Mouse (Mus musculus) urinary bladder, adult 18-20 months (tissue): Measurements from ENCODE around the gene Tmcc1.

Source experiments
- DNase-seq, 2 experiments: peaks; one replicate each; pipeline ENCODE4 v3.0.0; 2022; ENCODE audit warnings: low spot score in 2 of 2, mixed read lengths in 2 of 2

The Tmcc1 gene

DNA sequence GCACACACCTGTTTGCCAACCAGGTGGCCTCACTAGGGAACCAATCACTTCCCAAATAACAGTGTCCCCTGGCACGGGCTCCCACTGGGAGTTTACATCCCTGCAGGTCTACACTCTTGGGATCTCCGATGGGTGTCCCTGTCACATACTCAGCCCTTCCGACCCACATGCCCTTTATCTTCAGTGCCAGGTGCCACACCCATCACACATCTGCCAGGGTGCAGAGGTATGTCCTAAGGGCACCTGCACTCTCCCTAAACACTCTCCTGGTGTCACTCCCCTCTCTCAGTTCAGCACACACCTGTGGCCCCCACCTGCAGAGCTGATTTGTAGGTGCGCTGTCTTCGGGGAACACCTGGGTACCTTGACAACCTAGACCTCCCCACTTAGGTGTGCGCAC, 200.3 kb downstream of the Tmcc1 start:
- no peak for DNase-seq

DNA sequence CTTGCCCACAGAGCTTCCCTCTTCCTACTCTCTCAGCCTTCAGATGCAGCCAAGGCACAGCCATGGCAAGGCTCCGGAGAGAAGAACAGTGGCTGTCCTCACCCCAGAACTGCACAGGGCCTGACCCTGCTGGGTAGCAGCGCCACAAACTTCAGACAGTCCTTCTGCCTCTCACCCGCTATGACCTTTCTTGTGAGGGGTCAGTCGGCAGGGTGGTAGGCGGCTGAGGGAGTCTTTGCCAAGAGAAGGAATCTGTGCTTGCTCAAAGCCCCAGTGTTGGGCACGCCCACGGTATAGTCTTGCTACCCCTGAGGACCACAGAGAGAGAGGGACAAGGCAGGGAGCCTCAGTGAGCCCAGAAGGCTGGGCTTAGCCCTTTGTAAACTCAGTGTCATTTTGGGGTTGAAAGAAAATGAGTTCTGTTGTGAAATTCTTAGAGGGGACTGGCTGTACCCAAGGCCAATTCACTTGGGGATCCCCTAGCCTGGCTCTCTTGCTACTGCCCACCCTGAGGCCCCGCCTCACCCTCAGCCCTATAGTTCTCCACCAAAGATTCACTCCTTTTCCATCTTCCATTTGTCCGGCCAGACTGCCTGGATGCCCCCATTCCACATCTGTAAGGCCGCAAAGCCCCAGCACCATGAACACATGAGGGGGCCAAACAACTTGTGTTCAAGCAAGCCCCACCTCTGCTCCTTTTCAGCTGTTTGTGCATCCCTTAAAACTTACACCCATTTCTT, 201.2 kb downstream of the Tmcc1 start:
- DNase-seq = no peak

DNA sequence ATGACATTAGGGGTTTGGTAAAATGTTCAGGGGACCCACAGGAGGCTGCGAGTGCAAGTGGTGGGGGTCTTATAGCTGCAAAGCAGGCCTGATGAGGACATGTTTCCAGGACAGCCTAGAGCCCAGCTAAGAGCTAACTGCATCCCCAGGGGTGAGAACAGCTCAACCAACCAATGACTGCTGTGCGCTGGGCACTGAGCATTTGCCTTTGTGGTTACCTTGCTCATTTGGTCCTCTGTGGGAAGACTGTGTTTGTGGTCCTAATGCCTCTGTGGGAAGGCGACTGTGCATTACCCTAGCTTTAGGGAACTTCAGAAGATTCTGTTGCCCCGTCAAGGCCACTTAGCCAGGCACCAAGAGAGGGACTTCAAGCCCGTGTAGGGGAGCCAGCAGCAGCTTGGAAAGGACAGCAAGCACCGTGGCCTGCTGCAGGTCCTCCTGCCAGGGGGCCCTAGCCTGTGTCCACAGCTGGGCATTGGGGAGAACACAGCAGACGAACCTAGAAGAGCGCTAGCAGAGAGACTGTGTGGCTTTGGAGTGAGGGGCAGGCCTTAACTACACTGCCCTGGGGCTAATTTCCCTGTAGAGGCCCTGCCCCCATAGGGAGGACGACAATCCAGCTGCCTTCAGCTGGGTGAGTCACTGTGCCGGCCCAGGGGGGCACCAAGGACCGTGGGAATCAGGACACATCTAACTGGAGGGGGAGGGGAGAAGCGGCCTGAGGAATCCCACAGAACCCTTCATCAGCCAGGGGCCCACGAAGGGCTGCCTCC, 202.0 kb downstream of the Tmcc1 start:
- no peak for DNase-seq

DNA sequence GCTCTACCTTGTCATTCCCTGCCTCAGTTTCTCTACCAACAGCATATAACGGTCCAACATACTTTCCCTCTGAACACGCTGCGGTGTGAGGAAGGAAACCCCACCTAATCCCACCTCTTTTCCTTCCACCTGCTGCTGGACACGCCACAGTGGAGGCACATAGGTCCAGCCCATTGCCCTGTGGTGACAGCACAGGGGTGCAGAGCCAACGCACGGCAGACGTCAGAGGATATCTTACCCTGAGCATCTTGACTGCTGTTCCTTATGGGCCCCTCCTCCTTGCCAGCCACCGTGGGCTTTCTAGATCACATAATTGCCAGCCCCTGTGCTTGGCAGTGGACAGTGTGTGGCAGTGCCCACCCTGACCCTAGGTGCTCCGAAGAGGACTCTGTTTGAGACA, 202.8 kb downstream of the Tmcc1 start:
- DNase-seq = no peak

DNA sequence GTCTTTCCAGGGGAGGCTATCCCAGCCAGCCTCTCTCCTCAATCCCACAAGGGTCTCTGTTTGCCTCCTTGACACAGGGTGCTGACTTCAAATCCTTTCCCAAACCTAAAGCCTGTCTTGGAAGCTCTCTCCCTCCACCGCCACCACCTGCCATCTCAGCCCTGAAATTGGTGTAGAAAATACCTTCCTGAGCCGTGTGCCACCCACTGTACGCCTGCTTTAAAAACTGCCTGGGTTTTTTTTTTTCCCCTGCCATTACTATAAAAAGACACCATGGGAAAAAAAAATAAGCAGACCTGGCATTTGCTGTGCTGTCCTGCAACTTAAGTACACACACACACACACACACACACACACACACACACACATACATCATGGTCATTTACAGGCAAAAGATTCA, 203.2 kb downstream of the Tmcc1 start:
- no peak for DNase-seq

DNA sequence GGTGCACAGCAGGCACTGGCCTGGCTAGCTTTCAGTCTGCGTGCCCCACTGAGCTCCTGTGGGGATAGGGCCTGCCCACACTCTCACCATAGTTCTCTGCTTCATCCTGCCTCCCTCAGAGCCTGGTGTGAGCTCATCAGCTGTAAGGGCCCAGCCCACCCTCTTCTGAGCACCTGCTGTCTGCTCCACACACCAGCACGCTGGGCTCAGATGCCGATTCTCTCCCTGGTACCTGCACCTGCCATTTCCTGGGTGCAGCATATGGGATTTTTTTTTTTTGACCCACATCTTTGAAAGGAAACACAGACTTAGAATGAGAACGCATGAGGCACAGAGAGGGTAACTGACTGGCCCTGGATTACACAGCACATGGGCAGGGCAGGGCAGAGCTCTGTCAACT, 203.7 kb downstream of the Tmcc1 start:
- no peak for DNase-seq

DNA sequence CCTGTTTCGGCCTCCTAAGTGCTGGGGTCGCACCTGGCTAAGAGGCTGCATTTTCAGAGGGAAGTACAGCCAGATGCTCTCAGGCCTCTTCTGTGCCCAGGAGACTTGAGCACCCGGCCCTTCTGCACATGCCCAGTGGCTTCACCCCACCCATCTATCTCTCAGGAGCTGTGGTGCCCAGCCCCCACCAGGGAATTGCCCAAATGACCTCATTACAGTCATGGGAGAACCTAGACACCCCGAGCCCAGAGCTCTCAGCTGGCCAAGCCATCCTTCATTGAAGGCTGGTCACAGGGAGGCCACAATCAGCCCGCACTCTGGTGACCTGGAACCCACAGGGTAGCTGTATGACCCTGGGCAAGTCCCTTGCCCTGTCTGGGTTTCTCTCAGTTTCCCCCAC, 204.3 kb downstream of the Tmcc1 start:
- DNase-seq = no peak

DNA sequence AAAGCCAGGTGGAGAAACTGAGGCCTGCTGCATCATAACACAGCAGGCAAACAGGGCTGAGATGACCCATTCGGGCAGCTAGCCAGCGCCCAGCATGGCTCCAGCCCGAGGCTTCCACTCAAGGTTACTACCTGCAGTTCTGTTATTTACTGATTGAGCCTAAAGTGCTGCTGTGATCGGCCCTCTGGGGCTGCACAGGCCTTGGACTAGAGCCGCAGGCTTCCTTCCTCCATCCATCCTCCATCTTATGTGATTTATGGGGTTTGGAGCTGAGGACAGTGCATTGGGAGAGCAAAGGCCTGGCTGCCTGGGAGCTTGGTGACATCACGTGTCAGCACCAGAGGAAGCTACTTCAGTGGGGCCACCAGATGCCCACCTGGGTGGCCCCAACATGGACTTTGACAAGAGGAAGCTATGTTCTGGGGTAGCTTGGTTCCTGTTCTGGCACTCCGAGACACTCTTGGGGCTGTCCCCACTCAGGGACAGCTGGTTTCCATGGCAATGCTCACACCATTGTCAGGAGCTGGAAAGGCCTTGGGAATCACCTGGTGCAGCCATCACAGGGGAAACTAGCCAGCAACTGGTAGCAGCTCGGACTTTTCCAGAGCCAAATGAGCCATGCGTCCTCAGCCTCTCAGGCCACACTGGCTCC, 206.1 kb downstream of the Tmcc1 start:
- DNase-seq = no peak

DNA sequence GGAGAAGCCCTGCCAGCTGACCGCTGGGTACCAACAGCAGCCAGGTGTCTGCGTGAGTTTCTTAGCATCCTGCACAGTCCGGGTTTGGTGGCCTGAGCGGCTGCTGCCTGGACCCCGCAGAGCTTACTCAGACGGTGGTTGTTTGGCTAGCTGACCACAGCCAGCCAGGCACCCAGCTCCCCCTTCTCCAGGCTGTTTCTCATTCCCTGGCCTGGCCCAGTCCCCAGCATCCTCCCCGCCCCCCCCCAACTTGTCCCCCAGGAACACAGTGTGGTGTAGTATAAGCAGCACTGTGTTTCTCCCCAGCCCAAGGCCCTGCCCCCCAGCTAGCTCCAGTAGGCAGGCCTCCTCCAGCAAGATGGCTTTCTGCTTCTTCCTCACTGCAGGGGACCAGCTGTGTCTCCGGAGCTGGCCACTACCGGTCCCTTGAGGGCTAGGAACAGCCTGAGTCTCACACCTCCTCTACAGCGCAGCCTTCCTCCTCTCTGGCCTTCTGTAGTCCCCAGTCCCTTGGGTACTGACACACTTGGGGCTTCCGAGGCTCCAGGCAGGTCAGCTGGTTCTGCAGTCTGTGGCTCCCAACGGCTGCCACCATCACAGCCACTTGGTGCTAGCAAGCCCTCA, 206.7 kb downstream of the Tmcc1 start:
- DNase-seq = no peak

DNA sequence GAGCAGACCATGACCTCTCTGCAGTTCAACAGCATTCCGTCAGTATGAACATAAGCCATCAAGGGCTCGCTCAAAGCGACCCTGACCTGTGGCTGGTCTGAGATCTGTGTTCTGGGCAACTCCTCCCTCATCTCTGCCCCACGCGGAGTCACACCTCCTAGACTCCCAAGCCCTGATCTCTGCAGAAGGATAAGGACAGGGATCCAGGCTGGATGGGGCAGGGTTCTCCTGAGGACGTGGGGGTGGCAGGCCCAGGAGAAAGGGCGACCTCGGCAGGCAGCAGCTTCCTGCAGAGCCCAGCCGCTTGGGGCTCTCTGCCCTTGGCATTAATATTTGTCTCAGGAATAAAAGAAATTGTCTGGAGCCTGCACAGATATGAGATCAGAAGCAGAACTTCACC, 207.7 kb downstream of the Tmcc1 start:
- no peak for DNase-seq

DNA sequence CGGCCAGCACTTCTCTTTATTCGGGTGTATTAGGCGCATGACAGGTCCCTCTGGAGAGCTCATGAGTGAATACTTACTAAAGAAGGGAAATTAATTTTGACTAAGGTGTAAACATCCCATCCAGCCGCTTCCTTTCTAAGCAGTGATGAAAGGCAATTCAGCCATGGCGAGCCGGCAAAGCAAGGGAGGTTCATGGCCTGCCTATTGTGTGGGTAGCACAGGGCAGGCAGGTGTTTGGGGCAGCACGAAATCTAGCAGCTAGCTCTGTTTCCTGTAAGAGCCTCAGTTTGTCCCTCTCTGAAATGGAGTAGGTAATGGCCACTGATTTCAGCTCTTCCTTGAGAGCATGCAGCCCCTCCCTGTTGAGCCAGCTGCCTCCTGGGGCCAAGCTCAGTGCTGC, 208.7 kb downstream of the Tmcc1 start:
- no peak for DNase-seq

DNA sequence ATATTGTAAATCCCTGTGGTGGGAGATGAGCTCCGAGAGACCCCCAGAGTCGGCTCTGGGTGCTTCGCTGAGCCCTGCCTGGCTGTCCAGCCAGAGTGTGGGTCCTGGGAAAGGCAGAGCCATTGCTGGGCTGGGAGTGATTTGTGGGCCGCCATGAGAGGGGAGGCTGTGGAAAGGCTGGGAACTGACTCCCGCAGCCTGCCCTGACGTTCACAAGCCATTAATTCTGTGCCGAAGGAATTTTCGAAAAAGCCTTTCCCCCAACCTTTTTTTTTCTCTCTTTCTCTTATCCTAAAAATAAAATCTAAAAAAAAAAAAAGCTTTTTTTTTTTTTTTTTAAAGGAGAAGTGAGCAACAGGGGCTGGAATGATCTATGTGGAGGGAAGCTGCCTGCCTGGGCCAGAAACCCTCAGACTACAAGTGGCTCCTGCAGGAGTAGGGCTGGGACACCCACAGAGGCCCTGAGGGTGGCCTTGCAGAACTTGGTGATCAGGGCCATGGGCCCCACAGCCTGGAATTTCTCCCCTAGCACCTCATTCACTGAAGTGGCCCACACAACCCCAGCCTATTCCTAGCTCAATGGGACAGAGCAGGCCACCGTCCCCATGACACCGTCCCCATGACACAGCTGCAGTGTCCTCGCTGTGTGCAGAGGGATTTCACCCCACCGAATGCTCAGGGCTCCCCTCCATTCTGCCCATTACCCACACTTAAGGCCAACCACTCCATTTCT, 209.8 kb downstream of the Tmcc1 start:
- no peak for DNase-seq

DNA sequence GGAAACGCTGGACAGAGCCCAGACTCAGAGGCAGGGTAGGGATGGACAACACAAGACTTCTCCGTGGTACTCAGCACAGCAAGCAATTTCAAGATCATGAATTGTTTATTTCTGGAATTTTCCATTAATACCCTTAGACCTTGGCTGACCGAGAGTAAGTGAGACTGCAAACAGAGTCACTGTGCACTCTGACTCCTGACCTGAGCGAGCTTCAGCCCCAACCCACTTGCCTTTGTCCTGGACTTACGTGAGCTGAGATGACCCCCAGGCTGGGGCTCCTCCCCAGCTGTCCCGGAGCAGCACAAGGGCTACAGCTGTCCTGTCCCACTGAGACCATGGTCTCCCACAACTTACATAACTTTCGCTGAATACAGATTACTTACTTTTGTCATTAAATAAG, 210.4 kb downstream of the Tmcc1 start:
- DNase-seq = no peak

DNA sequence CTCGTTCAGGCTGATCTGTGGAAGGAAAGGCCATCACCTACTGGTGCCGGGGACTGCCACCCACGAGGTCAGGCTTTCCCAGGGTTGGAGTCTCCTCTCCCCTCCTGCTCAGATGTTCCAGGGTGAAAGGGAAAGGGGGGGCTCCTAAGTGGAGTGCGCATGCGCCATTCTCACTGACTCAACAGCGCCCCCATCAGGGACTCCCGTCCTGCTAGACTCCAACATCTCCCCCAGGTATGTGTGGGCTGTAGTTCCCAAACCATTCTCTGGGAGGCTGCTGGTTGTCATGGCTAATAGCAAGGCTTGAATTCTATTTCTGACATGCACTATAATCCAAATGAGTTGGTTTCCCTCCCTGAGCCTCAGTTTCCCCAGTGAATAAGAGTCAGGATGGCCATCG, 214.7 kb downstream of the Tmcc1 start:
- no peak for DNase-seq

DNA sequence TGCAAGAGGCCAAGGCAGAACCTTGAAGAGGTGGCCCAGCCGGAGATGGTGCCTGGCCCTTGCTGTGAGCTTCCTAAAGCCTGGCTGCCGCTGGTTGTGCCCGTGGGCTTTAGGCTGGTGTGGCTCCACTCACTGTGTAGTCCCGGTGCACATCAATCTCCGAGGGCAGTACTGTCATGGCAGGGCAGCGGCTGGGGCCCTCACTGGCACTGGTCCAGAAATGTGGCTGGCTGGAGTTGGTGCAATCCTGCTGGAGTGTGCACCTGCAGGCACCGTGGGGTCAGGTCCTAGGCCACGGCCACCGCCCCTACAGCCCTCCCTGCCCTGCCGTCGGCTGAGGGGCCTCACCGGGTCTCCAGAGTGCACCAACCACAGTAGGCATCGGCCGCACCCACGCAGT, 215.5 kb downstream of the Tmcc1 start:
- DNase-seq = no peak

DNA sequence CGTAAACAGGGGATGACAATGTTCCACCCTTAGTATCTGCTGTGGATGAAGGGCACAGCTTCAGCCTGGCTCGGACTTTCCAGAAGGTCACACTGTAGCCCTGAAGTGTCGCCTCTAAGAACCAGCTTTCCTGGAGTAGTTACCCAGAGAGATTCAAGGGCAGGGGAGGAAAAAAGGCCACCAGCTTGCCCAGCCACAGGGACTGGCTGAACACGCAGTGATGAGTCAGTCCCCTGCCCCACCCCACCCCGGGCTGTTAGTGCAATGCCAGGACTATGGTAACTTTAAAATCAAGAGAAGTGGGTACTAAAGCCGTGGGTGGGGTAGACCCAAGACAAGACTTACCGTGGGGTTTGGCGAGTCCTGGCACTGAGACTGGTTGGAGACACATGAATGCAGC, 217.7 kb downstream of the Tmcc1 start:
- DNase-seq = no peak

DNA sequence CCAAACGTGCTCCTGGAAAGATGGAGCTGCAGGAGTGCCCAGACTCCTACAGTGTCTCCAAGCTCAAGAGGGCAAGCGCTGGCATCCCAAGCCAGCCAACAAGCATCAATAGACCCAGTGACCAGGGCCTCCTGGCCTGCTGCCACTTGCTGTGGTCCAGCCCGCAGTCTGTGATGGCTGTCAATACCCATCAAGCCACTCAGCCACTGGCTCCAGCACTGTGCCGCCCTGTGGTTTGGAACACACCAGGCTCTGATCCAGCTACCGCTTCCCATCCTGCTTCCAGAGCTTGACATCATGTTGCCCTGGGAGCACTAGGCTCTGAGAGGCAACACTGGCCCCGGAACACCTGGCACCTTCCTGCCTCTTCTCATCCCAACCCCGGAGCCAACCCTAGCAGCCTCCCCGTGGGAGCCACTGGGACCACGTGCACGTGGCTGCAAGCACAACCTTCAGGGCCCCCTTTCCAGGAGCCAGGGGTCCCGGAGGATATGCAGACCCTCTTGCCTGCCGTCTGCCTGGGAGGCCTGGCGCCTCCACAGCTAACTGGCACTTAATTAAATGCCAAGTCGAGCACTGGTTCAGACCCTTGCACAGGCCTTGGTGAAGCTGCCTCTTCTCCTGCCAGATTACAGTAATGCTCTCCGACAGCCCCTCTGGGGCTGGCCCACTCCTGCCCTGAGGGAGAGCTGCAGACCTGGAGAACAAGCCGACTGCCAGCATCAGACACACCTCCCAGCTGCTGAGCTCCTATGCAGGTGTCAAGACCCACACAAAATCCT, 219.2 kb downstream of the Tmcc1 start:
- DNase-seq = no peak

DNA sequence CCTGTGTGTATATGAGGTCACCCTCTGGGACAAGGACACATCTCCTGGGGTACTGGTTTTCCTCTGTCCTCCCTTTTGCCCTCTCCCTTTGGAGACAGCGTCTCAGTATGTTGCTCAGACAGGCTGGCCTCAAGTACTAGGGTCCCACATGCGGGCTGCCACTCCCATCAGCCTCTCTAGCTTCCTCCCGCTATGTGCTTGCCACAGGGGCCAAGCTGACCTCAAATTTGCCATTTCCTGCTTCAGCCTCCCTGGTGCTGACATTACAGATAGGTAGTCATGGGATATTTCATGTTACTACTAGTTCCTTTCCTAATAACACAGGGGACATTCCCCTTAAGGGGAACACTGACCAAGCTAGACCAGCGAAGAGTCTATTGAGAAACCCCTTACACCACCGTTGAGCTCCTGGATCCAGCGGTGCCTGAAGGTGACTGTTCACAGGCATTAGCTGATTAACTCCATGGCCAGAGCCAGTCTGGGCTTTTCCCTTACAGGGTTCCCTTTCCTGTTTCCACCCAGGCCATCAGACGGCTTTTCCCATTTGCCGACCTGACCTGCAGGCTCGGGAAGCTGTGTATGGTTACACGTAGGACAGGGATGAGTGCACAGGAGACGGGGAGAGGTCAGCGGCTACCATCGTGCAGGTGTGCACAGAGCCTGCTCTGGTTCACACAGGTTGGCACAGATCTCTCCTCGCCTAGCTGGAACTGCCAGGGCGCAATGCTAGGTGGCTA, 220.0 kb downstream of the Tmcc1 start:
- DNase-seq = no peak

DNA sequence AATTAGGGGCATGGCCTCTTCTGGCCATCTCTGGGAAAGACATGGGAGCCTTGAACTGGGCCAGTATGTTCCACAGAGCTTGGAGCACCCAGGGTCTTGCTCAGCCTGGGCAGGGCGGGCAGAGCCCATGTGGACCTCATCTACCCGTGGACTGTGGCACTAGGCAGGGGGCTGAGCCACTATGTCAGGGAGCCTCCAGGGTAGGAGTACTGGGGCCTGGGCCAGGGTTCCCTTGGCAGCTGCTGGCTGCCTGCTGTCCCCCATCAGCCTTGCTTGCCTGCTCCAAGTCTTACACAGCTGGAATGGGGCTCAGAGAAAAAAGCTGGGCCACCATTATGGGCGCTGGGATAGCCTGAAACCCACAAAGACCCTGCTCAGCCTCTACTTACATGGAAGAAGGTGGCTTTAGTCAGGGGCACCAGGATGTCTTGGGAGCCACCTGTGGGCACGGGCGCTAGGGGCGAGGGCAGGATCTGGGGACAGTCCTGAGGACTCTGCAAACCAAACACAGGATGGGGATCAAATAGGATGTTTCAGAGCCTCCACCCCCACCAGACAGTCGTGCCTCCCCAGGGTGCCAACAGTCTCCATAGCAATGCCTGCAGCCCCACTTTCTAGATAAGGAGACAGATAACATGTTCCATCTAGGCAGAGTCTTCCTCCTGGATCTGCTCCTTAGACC, 221.1 kb downstream of the Tmcc1 start:
- DNase-seq = no peak
